Comparison of ENCODE assay signal across 12 mouse cellular contexts in the genomic region with DNA sequence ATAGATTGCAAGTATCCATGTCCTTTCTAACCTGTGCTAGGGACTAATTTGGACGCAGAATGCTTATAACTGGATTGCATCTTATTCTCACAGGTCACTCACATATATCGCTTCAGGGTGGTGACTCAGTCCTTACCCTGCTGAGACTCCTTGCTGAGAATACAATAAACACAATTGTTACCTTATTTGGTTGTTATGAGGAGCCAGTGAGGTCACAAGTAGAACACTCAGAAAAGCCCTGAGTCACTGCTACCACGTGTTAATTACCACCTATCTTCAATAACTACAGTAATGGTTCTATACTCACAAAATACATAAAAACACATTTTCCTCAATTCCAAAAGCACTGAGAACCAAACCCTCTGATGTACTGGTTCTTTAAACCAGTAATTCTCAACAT.
"Had no signal": no experiment of that assay in that cellular context is flagged by ENCODE, and none has a peak within 500 bp of the region (broad histone marks: within the 10 kb centered on the region; RNA-seq: fewer than 3 reads in every experiment).

No protein-coding gene starts in this region.

- DNase-seq: kidney, postnatal 14 days; kidney, postnatal 4 days; layer of hippocampus, adult 9-11 months; liver; lung, adult 18-20 months; lung, postnatal 10 days; lung, postnatal 36 days; midbrain, embryonic 14.5 days; retina, postnatal 1 day; right cerebral cortex, postnatal 25 days; spleen, adult 18-20 months; thymus, postnatal 25 days had no signal
